Mouse (Mus musculus): ENCODE results near the gene March9.

- TF ChIP-seq ZC3H11A (IDR thresholded peaks at IDR 0.05; ENCODE audit: borderline replicate concordance, low read depth, low read length) (no peak), CHD2 (IDR thresholded peaks at IDR 0.05; ENCODE audit: low read depth, low read length) (no peak), ZNF384 (IDR thresholded peaks at IDR 0.05; ENCODE audit: low read depth, low read length) (no peak), MAFK (IDR thresholded peaks at IDR 0.05; ENCODE audit: insufficient read depth, low read depth, low read length) (no peak), HCFC1 (IDR thresholded peaks at IDR 0.05; ENCODE audit: borderline replicate concordance, insufficient read depth, low read length) (no peak)
These were observed 15.1 kb upstream of the March9 start, which contains the start of gene Agap2 for GRCm38 (mm10) chr10:127075080-127075479.

Data from ES-E14 (cell line).